Mouse (Mus musculus): ENCODE data around the gene Gm10697.
"Not testable (repeated sequence)": the region's sequence is repeated elsewhere in the genome, so short reads cannot be mapped to it uniquely, and the experiment has no call there.

Gm10697 gene

GRCm38 (mm10) chr3:94072544-94072943 lies at the start of gene Gm10697:
TSS of gene Gm10697 (minus strand) at chr3:94072644.
- DNase-seq, result not testable (repeated sequence)

- not testable (repeated sequence) for DNase-seq
Observed at GRCm38 (mm10) chr3:94115071-94115470, 42.6 kb upstream of the Gm10697 start.

- DNase-seq, result not testable (repeated sequence)
Observed at GRCm38 (mm10) chr3:94054785-94055184, 17.7 kb downstream of the Gm10697 start, which contains the start of gene Gm9125. TSS of gene Gm9125 (minus strand) at chr3:94054885.

- not testable (repeated sequence) for DNase-seq
Observed at GRCm38 (mm10) chr3:94049566-94050121, 22.8 kb downstream of the Gm10697 start.

- DNase-seq, result not testable (repeated sequence)
Observed at GRCm38 (mm10) chr3:94038241-94038640, 34.2 kb downstream of the Gm10697 start.

GRCm38 (mm10) chr3:94034400-94034799 lies 38.0 kb downstream of the Gm10697 start:
- not testable (repeated sequence) for DNase-seq

Data from right cerebral cortex, adult 18-20 months (tissue).